Mouse (Mus musculus): Measurements from ENCODE around the gene Ldb3.

DNA sequence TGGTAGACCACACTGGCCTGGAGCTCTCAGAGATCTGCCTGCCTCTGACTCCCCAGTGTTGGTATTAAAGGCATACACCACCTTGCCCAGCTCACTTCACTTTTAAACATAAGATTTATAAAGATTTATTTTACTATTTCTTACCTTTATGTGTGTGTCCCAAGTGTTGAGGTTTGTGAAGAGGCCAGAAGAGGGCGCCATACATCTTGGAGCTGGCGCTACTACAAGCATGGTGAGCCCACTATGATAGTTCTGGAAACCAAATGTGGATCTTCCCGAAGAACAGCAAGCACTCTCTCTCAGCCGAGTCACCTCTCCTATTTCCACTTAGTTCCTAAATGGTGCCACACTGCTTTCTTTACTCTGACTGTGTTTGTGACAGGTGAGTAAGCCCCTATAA, 23.7 kb upstream of the Ldb3 start:
- no peak for TF ChIP-seq POLR2A (IDR thresholded peaks at IDR 0.05; ENCODE audit: low read depth, low read length)
- TF ChIP-seq CTCF (IDR thresholded peaks at IDR 0.05; ENCODE audit: borderline replicate concordance, insufficient read depth, low read length), result no peak

Data from embryonic fibroblast, embryonic 13.5 days (primary cell).